Mouse (Mus musculus) heart, embryonic 14.5 days (tissue): Measurements from ENCODE around the gene Ccr9. TPM values are rescaled to one million over a fixed set of nuclear protein-coding genes. Genes with fewer than 3 reads are reported as not detected.

ENCODE experiments used
- ATAC-seq: fragments of 200-750 bp; cut with Nextera tagmentation; 2 replicates; pipeline ENCODE4 v1.8.0; 2017; ENCODE audit warnings: low read depth, moderate TSS enrichment; ENCODE audit not compliant: insufficient number of reproducible peaks, insufficient read depth, low FRiP score
- H3K27ac ChIP-seq, 2 experiments: fragments of 200-500 bp in 1 of 2; fragments of 300-500 bp in 1 of 2; sonication (generic) in 1 of 2; replicated peaks in 1 of 2; 2 replicates each; pipeline ENCODE4 v1.5.1; 2012 to 2014; ENCODE audit warnings: low read depth in 2 of 2, low read length in 2 of 2, control low read depth in 1 of 2, mild to moderate bottlenecking in 1 of 2, mixed read lengths in 1 of 2; ENCODE audit not compliant: control insufficient read depth in 1 of 2, insufficient read depth in 1 of 2
- H3K27me3 ChIP-seq: fragments of 300-500 bp; sonication (generic); 2 replicates; pipeline ENCODE4 v1.6.1; 2014; ENCODE audit warnings: mild to moderate bottlenecking, low read length, control low read depth; ENCODE audit not compliant: control insufficient read depth, insufficient read depth
- H3K36me3 ChIP-seq: fragments of 300-500 bp; sonication (generic); 2 replicates; pipeline ENCODE4 v1.6.1; 2014; ENCODE audit warnings: mild to moderate bottlenecking, control low read depth, low read length, mixed read lengths; ENCODE audit not compliant: control insufficient read depth, insufficient read depth
- H3K4me1 ChIP-seq, 2 experiments: fragments of 200-500 bp in 1 of 2; fragments of 300-500 bp in 1 of 2; sonication (generic) in 1 of 2; 2 replicates each; pipeline ENCODE4 v1.6.1; 2012 to 2014; ENCODE audit warnings: low read length in 2 of 2, control low read depth in 1 of 2, mixed read lengths in 1 of 2; ENCODE audit not compliant: control insufficient read depth in 2 of 2, insufficient read depth in 2 of 2
- H3K4me2 ChIP-seq: fragments of 300-500 bp; sonication (generic); 2 replicates; pipeline ENCODE4 v1.6.1; 2014; ENCODE audit warnings: mild to moderate bottlenecking, low read length
- H3K4me3 ChIP-seq, 2 experiments: fragments of 200-500 bp in 1 of 2; fragments of 300-500 bp in 1 of 2; sonication (generic) in 1 of 2; 2 replicates each; pipeline ENCODE4 v1.5.1; 2012 to 2014; ENCODE audit warnings: low read length in 2 of 2, mild to moderate bottlenecking in 2 of 2, control low read depth in 1 of 2, low read depth in 1 of 2, moderate library complexity in 1 of 2; ENCODE audit not compliant: control insufficient read depth in 1 of 2, insufficient read depth in 1 of 2
- H3K9ac ChIP-seq: fragments of 300-500 bp; sonication (generic); 2 replicates; pipeline ENCODE4 v1.6.1; 2014; ENCODE audit warnings: mild to moderate bottlenecking, low read length
- H3K9me3 ChIP-seq: fragments of 300-500 bp; sonication (generic); 2 replicates; pipeline ENCODE4 v1.6.1; 2016; ENCODE audit warnings: low read length, control low read depth; ENCODE audit not compliant: control insufficient read depth
- WGBS: fragments of 180-500 bp; shearing (Covaris S2); extraction: QIAGEN DNeasy Blood & Tissue Kit; methylation state at CpG from one replicate; pipeline ENCODE4 v1.1.7; 2014; 5-methylcytosine and 5-hydroxymethylcytosine counted together
- polyA plus RNA-seq: library from polyadenylated mRNA; unstranded; fragments of >200 nt; fragmentation: Nextera tagmentation; extraction: Ambion mirVana; gene quantifications from 2 replicates; pipeline ENCODE4 v1.2.1, GENCODE M21; 2014

The Ccr9 gene
- polyA plus RNA-seq, 1 experiment from 2014 or later: 0.19 TPM

- Histone ChIP-seq H3K4me2 (no peak overlapping the region), H3K36me3 (no peaks in the 10 kb centered on the region), H3K9me3 (no peaks in the 10 kb centered on the region), H3K9ac (no peak overlapping the region), H3K4me3 (no peak overlapping the region), H3K27me3 (no peaks in the 10 kb centered on the region), H3K4me1 (no peaks in the 10 kb centered on the region), H3K27ac (no peak overlapping the region)
- no peak for ATAC-seq
- WGBS: 76% methylated on average over 4 of the region's 4 CpGs
Observed at GRCm38 (mm10) chr9:123754333-123754732, 76.1 kb downstream of the Ccr9 start.

GRCm38 (mm10) chr9:123756752-123757151, 78.5 kb downstream of the Ccr9 start:
- no peak for ATAC-seq
- H3K9me3 ChIP-seq: no peaks in the 10 kb centered on the region
- H3K9ac ChIP-seq: no peak overlapping the region
- WGBS: 61% methylated on average over 3 of the region's 3 CpGs
- H3K4me1 ChIP-seq: no peaks in the 10 kb centered on the region
- H3K36me3 ChIP-seq: no peaks in the 10 kb centered on the region
- no peak overlapping the region for H3K4me3 ChIP-seq
- H3K4me2 ChIP-seq: no peak overlapping the region
- no peaks in the 10 kb centered on the region for H3K27me3 ChIP-seq
- no peak overlapping the region for H3K27ac ChIP-seq

- ATAC-seq: no peak
Observed at GRCm38 (mm10) chr9:123757326-123757725, 79.1 kb downstream of the Ccr9 start.

GRCm38 (mm10) chr9:123758156-123758555, 79.9 kb downstream of the Ccr9 start:
- H3K9me3 ChIP-seq: no peaks in the 10 kb centered on the region
- no peak overlapping the region for H3K9ac ChIP-seq
- no peak overlapping the region for H3K4me3 ChIP-seq
- H3K36me3 ChIP-seq: no peaks in the 10 kb centered on the region
- no peaks in the 10 kb centered on the region for H3K4me1 ChIP-seq
- H3K27ac ChIP-seq: no peak overlapping the region
- WGBS: 64% methylated on average over 1 of the region's 1 CpGs
- H3K4me2 ChIP-seq: no peak overlapping the region
- ATAC-seq: no peak
- no peaks in the 10 kb centered on the region for H3K27me3 ChIP-seq

More at GRCm38 (mm10) chr9:123757326-123757725, 79.1 kb downstream of the Ccr9 start:
- Histone ChIP-seq H3K27me3 (no peaks in the 10 kb centered on the region), H3K4me1 (no peaks in the 10 kb centered on the region), H3K27ac (no peak overlapping the region), H3K4me2 (no peak overlapping the region), H3K36me3 (no peaks in the 10 kb centered on the region), H3K9ac (no peak overlapping the region), H3K9me3 (no peaks in the 10 kb centered on the region), H3K4me3 (no peak overlapping the region)
- WGBS: 41% methylated on average over 2 of the region's 2 CpGs

- H3K36me3 ChIP-seq: no peaks in the 10 kb centered on the region
- H3K27ac ChIP-seq: no peak overlapping the region
- no peak overlapping the region for H3K4me2 ChIP-seq
- no peaks in the 10 kb centered on the region for H3K4me1 ChIP-seq
- WGBS: 74% methylated on average over 4 of the region's 4 CpGs
- no peak for ATAC-seq
- H3K9me3 ChIP-seq: no peaks in the 10 kb centered on the region
- H3K9ac ChIP-seq: no peak overlapping the region
- H3K4me3 ChIP-seq: no peak overlapping the region
- H3K27me3 ChIP-seq: no peaks in the 10 kb centered on the region
Observed at GRCm38 (mm10) chr9:123758645-123759044, 80.4 kb downstream of the Ccr9 start.

GRCm38 (mm10) chr9:123760806-123761205, 82.6 kb downstream of the Ccr9 start:
- Histone ChIP-seq H3K27me3 (no peaks in the 10 kb centered on the region), H3K27ac (no peak overlapping the region), H3K36me3 (no peaks in the 10 kb centered on the region), H3K4me1 (no peaks in the 10 kb centered on the region), H3K9me3 (no peaks in the 10 kb centered on the region), H3K4me3 (no peak overlapping the region), H3K4me2 (no peak overlapping the region), H3K9ac (no peak overlapping the region)
- ATAC-seq: no peak
- 81% methylated on average over 3 of the region's 3 CpGs for WGBS

- WGBS: 96% methylated on average over 4 of the region's 4 CpGs
- no peaks in the 10 kb centered on the region for H3K36me3 ChIP-seq
- H3K4me3 ChIP-seq: no peak overlapping the region
- ATAC-seq: no peak
- H3K27ac ChIP-seq: no peak overlapping the region
- H3K27me3 ChIP-seq: no peaks in the 10 kb centered on the region
- H3K4me1 ChIP-seq: no peaks in the 10 kb centered on the region
- no peaks in the 10 kb centered on the region for H3K9me3 ChIP-seq
- no peak overlapping the region for H3K4me2 ChIP-seq
- no peak overlapping the region for H3K9ac ChIP-seq
Observed at GRCm38 (mm10) chr9:123762886-123763285, 84.6 kb downstream of the Ccr9 start.

GRCm38 (mm10) chr9:123763771-123764170, 85.5 kb downstream of the Ccr9 start:
- Histone ChIP-seq H3K27ac (no peak overlapping the region), H3K27me3 (no peaks in the 10 kb centered on the region), H3K4me2 (no peak overlapping the region), H3K4me1 (no peaks in the 10 kb centered on the region), H3K9me3 (no peaks in the 10 kb centered on the region), H3K36me3 (no peaks in the 10 kb centered on the region), H3K4me3 (no peak overlapping the region), H3K9ac (no peak overlapping the region)
- no peak for ATAC-seq
- 71% methylated on average over 3 of the region's 3 CpGs for WGBS
